Mouse (Mus musculus) brain, embryonic 14.5 days (tissue): ENCODE measurements at regions not wholly inside any gene's neighbourhood (a gene's known extent, or its start where the extent isn't known, plus 50 kb on each side); places are given as distances from the start of the nearest gene placed in this dataset.

Source experiments
- CTCF ChIP-seq: fragments of 200-500 bp; IDR thresholded peaks from 2 replicates; pipeline ENCODE4 v1.5.1; 2012; ENCODE audit warnings: inconsistent platforms, mild to moderate bottlenecking, moderate library complexity, borderline replicate concordance; ENCODE audit not compliant: insufficient read depth, insufficient read length; ENCODE audit errors: extremely low read depth
- POLR2A ChIP-seq: fragments of 200-500 bp; IDR thresholded peaks from 2 replicates; pipeline ENCODE4 v1.6.1; 2012; ENCODE audit warnings: mild to moderate bottlenecking, inconsistent platforms, borderline replicate concordance; ENCODE audit not compliant: poor library complexity, insufficient read depth, insufficient read length, severe bottlenecking; ENCODE audit errors: extremely low read depth

DNA sequence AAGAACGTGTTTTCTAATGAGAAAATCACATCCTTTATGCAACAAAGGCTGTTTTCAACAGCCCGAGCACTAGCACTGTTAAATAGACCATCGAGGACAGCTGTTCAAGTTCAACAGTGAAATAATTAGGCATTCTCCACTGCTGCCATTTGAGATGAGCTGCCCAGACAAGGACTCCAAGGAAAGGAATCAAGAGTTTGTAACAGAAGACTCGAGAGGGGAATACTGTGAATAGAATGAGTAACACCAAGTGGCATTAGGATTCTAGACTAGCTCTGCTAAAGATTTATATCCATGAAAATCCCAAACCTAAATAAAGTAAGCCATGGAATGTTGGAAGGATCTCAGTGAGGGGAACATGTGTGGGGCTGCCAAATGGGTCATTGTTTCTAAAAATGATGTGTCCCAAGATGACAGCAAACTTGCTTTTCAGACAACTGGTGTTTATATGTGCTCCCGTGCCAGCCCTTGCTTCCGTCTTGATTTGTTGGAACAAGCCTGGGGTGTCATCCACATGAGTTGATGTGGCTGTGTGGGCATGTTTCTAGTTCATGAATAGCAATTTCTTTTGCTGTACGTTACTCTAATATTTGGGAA is 72.1 kb upstream of the Itga4 start:
- TF ChIP-seq CTCF (no peak), POLR2A (no peak)
